Mouse (Mus musculus): ENCODE results near the gene Dph1.

GRCm38 (mm10) chr11:75190905-75191441 is at the start of gene Dph1:
- TF ChIP-seq CTCF (IDR thresholded peaks at IDR 0.05; ENCODE audit: control insufficient read depth, insufficient read depth, low read length) (no peak), POLR2A (IDR thresholded peaks at IDR 0.05; ENCODE audit: borderline replicate concordance, control insufficient read depth, low read depth, low read length) (no peak)
